Mouse (Mus musculus): ENCODE results near the gene Cadps2. TPM values are rescaled to one million over a fixed set of nuclear protein-coding genes. Genes with fewer than 3 reads are reported as not detected.

Gene Cadps2
- polyA plus RNA-seq, 1 experiment: 102 TPM

DNA sequence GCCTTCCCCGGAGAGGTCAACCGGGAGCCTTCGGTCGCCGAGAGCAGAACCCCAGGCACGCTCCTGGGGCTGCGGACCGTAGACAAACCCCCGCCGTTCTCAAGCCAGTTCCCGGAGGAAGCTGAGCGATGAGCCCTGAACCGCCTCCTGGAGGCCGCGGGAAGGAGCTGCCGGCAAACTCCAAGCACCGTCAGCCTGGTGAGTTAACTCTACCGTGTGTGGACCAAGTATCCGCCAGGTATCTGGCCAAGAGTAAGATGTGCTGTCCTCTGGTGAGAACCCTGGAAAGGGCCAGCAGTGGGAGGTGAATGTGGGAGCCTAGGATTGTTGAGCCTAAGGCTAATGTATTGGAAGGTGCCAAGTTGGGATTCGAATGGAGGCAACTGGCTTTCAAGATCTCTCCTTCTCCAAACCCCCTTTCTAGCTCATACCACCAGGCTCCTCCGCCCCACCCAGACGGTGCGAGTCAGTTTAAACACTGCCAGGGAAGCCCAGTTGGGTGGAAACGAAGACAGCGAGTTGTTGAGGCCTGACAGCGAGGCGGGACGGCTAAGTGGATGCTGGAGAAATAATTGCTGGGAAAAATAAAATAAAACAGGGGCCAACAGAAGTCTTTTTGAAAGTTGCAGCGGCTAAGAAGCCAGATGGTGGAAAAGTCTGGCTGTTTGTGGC is 589.5 kb downstream of the Cadps2 start:
- 2% methylated on average over 29 of the region's 29 CpGs for WGBS
- Histone ChIP-seq H3K4me3 (replicated peaks; ENCODE audit: insufficient read depth, low read depth, low read length) (no peak overlapping the region), H3K27ac (ENCODE audit: insufficient read depth, low read length) (no peak overlapping the region), H3K4me1 (ENCODE audit: control insufficient read depth, insufficient read depth, low read length) (no peaks in the 10 kb centered on the region), H3K27me3 (ENCODE audit: control insufficient read depth, insufficient read depth, low read length) (peaks cover 29% of the 10 kb centered on the region)
- TF ChIP-seq CTCF (IDR thresholded peaks at IDR 0.05; ENCODE audit: borderline replicate concordance, insufficient read depth, low read depth, low read length) (no peak), POLR2A (IDR thresholded peaks at IDR 0.05; ENCODE audit: borderline replicate concordance, insufficient read depth, low read length) (no peak)
- DNase-seq: peak in 1 of 2 experiments; percentile 36

DNA sequence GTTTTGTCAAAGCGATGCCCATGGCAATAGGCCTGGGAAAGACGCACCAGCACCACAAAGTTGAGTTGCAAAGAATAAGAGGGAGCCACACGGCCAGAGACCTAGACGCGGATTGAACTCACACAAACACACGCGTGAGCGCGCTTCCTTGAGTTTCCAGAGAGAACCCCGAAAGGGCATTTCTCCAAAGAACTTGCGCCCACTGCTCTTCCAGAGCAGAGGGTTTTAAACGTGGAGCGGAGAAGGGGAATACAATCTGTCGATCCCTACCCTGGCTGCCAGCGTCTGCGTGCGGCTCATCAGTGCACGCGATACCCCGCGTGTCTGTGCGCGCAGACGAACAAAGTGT is 590.2 kb downstream of the Cadps2 start:
- H3K4me3 ChIP-seq (replicated peaks; ENCODE audit: insufficient read depth, low read depth, low read length): no peak overlapping the region

DNA sequence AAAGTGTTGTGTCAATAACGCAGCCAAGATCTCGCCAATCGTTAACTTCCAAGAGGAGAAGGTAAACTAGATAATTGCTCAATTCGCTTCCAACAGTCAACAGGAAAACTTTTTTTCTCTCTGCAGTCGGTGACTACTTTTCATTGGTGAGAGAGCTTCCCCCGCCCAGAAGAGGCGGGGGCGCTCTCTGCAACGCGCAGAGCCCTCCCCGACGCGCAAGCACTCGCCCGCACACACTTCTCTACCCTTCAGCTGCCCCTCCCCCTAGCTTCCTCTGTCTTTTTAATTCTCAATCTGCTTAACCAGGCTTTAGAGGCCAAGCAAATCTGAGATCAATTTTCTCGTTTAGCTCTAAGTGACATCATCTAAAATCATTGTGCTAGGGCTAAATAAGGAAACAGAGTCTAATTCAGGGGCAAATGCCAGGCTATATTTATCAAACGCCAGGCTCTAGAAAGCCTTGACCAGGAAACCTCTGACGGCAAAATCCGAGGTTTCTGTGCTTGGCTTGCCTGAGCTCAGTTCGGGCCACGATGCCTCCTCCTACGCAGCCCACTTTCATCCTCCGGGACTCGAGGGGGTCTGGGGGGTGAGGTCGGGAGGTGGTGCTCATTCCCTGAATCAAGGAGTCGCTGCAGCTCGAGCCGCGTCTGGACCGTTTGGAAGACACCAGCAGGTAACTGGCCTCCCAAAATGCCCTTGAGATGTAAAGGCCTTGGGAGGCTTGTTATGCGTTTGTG is 590.7 kb downstream of the Cadps2 start, which contains the start of gene Fezf1:
TSS of gene Fezf1 (minus strand) at position 50 of the 740 bp plus-strand sequence.
- peak in 1 of 2 experiments; percentile 41 for DNase-seq
- no peak for TF ChIP-seq CTCF (IDR thresholded peaks at IDR 0.05; ENCODE audit: borderline replicate concordance, insufficient read depth, low read depth, low read length)
- TF ChIP-seq POLR2A (IDR thresholded peaks at IDR 0.05; ENCODE audit: borderline replicate concordance, insufficient read depth, low read length): no peak
- H3K4me3 ChIP-seq (replicated peaks; ENCODE audit: insufficient read depth, low read depth, low read length): no peak within 1 kb of the TSS
- no peaks in the 10 kb centered on the region for H3K4me1 ChIP-seq (ENCODE audit: control insufficient read depth, insufficient read depth, low read length)
- no peak within 1 kb of the TSS for H3K27ac ChIP-seq (ENCODE audit: insufficient read depth, low read length)
- 2% methylated on average over 31 of the region's 31 CpGs for WGBS
- peaks cover 25% of the 10 kb centered on the region for H3K27me3 ChIP-seq (ENCODE audit: control insufficient read depth, insufficient read depth, low read length)

More for the DNA sequence above, 590.2 kb downstream of the Cadps2 start:
- peaks cover 28% of the 10 kb centered on the region for H3K27me3 ChIP-seq (ENCODE audit: control insufficient read depth, insufficient read depth, low read length)
- TF ChIP-seq CTCF (IDR thresholded peaks at IDR 0.05; ENCODE audit: borderline replicate concordance, insufficient read depth, low read depth, low read length) (no peak), POLR2A (IDR thresholded peaks at IDR 0.05; ENCODE audit: borderline replicate concordance, insufficient read depth, low read length) (no peak)
- H3K27ac ChIP-seq (ENCODE audit: insufficient read depth, low read length): no peak overlapping the region
- H3K4me1 ChIP-seq (ENCODE audit: control insufficient read depth, insufficient read depth, low read length): no peaks in the 10 kb centered on the region
- WGBS: 2% methylated on average over 24 of the region's 24 CpGs
- no peak for DNase-seq

DNA sequence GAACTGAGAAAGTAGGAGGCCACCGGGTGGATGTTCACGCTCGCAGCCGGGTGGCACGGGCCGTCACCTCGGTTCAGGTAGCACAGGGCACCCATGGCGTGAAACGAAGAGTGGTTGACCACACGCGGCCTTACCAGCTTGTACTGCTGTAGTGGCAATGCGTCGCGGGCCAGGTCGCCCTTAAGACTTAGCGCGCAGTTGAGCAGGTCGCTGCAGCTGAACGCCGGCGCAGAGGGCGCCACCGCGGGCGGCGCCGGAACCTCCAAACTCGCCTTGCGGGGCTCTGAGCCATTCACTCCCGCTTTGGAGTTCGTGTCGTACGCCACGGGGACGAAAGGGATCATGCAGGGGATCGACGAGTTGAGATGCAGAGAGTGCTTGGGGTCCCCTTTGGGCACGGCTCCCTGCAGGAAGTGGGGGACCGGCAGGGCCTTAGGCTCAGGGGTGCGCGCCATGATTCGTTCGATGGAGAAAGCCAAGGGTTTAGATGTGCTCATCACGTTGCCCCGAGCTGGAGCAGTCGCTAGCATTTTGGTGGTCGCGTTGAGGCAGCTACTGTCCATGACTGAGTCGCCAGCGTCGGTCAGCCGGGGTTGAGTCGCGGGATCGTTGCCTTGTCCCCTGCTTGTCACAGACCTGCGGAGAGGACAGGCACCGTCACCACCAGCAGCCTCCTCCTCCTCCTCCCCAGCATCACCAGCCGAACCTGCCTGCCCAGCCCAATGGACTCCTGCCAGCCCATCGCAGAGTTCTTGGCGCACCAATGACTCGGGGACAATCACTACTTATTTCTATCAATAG is 591.5 kb downstream of the Cadps2 start:
- Histone ChIP-seq H3K4me1 (ENCODE audit: control insufficient read depth, insufficient read depth, low read length) (no peaks in the 10 kb centered on the region), H3K27me3 (ENCODE audit: control insufficient read depth, insufficient read depth, low read length) (peaks cover 22% of the 10 kb centered on the region), H3K27ac (ENCODE audit: insufficient read depth, low read length) (no peak overlapping the region), H3K4me3 (replicated peaks; ENCODE audit: insufficient read depth, low read depth, low read length) (no peak overlapping the region)
- WGBS: 2% methylated on average over 61 of the region's 61 CpGs
- DNase-seq: peak in 1 of 2 experiments; percentile 46
- TF ChIP-seq CTCF (IDR thresholded peaks at IDR 0.05; ENCODE audit: borderline replicate concordance, insufficient read depth, low read depth, low read length) (no peak), POLR2A (IDR thresholded peaks at IDR 0.05; ENCODE audit: borderline replicate concordance, insufficient read depth, low read length) (no peak)

DNA sequence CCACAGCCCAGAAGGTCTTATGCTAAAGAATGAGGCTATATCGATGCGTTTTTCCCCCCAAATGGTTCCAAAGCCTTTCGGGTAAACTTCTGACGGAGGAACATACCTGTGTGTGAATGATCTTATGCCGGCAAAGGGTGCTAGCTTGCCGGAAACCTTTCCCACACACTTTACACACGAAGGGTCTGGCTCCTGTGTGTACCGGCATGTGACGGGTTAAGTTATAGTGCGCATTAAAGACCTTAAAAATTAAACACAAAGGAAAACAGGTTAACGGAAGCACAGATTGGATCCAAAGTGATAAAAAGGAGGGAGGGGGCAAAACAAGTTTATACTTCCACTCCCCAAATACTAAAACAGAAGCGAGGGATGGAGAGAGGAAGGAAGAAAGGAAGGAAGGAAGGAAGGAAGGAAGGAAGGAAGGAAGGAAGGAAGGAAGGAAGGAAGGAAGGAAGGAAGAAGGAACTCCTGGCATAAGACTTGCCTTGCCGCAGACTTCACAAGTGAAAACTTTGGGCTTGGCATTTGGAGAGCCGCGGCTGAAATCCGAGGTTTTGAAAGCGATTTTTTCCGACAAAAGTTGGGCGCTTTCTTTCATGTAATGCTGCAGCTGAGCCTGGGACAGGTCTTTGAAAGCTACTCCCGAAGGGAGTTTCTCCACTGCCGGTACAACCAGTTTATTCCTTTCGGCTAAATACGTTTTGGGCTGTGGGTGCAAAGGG is 592.3 kb downstream of the Cadps2 start:
- no peak overlapping the region for H3K4me3 ChIP-seq (replicated peaks; ENCODE audit: insufficient read depth, low read depth, low read length)
- TF ChIP-seq POLR2A (IDR thresholded peaks at IDR 0.05; ENCODE audit: borderline replicate concordance, insufficient read depth, low read length) (no peak), CTCF (IDR thresholded peaks at IDR 0.05; ENCODE audit: borderline replicate concordance, insufficient read depth, low read depth, low read length) (no peak)
- peaks cover 19% of the 10 kb centered on the region for H3K27me3 ChIP-seq (ENCODE audit: control insufficient read depth, insufficient read depth, low read length)
- WGBS: 3% methylated on average over 23 of the region's 23 CpGs
- no peaks in the 10 kb centered on the region for H3K4me1 ChIP-seq (ENCODE audit: control insufficient read depth, insufficient read depth, low read length)
- H3K27ac ChIP-seq (ENCODE audit: insufficient read depth, low read length): no peak overlapping the region
- no peak for DNase-seq

DNA sequence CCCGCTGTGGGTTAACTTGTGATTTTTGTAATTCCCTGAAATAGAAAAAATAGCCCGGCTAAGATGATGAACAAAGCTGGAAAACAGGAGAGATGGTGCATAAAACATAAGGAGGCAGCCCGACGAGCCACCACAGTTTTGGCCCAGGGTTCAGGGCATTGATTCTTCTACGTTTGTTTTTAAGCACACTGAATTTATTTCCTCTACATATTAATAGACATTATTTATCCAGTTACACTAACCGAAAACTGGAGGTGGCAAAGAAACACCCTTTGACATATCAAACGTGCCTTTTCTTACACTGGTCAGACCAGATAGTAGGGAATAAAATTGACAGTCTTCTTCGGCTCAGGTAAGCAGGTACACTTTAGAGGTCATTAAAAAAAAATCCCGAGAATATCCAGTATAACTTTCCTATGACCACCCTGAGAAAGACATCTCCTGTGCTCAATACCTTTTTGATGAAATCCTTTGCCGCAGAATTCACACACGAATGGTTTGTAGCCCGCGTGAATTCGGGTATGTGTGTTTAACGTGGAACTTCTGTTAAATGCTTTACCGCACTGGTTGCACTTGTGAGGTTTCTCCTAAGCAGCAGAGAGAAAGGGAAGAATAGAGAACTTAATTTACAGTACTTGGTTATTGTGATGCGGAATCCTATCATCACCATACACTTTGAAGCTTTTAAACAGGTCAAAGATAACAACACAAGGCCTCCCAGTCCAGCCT is 593.0 kb downstream of the Cadps2 start:
- DNase-seq: peak in 1 of 2 experiments; percentile 20
- WGBS: 10% methylated on average over 17 of the region's 17 CpGs
- Histone ChIP-seq H3K27me3 (ENCODE audit: control insufficient read depth, insufficient read depth, low read length) (peaks cover 19% of the 10 kb centered on the region), H3K4me1 (ENCODE audit: control insufficient read depth, insufficient read depth, low read length) (no peaks in the 10 kb centered on the region), H3K4me3 (replicated peaks; ENCODE audit: insufficient read depth, low read depth, low read length) (no peak overlapping the region), H3K27ac (ENCODE audit: insufficient read depth, low read length) (no peak overlapping the region)
- TF ChIP-seq POLR2A (IDR thresholded peaks at IDR 0.05; ENCODE audit: borderline replicate concordance, insufficient read depth, low read length) (no peak), CTCF (IDR thresholded peaks at IDR 0.05; ENCODE audit: borderline replicate concordance, insufficient read depth, low read depth, low read length) (no peak)

Measured in cerebellum, adult 2 months (tissue).